Mouse (Mus musculus) heart, postnatal 0 days (tissue): Measurements from ENCODE around the gene Slc35e2.

ENCODE experiments used
- CTCF ChIP-seq: IDR thresholded peaks from 2 replicates; pipeline ENCODE4 v1.5.1; 2016; ENCODE audit warnings: antibody characterized with exemption, control low read depth, low read depth
- EP300 ChIP-seq: IDR thresholded peaks from 2 replicates; pipeline ENCODE4 v1.6.1; 2016; ENCODE audit warnings: antibody characterized with exemption, low read depth

DNA sequence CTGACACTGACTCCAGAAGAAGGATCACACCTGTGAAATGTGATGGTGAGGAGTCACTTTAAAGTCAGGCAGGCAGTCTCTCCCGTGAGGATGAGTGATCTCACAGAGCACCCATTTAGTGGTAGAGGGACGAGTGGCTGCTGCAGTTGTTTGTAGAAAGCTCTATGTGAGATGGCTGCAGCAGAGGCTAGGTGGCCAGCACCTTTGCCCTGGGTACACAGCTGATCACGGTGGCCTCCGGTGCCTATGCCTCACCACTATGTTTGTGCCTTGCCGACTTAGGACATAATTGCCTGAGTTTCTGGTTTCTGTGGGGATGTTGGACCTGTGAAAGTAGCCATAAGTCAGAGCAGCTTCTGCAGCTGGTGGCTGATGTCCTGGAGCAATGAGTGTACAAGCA, 23.5 kb upstream of the Slc35e2 start:
- TF ChIP-seq CTCF = no peak
- TF ChIP-seq EP300 = no peak
